Mouse (Mus musculus) testis, postnatal 14 days (tissue): ENCODE data around the gene Prkaa1.
A peak's percentile ranks its signal among the peaks of the same experiment; 100 is the strongest.
"Not testable (repeated sequence)": the region's sequence is repeated elsewhere in the genome, so short reads cannot be mapped to it uniquely, and the experiment has no call there.

Source experiments
- DNase-seq: peaks from one replicate; pipeline ENCODE4 v3.0.0; 2021; ENCODE audit warnings: low spot score

Prkaa1 gene

GRCm38 (mm10) chr15:5129111-5129805, 14.4 kb upstream of the Prkaa1 start:
- DNase-seq = no peak

- DNase-seq = not testable (repeated sequence)
Observed at GRCm38 (mm10) chr15:5130887-5131668, 12.6 kb upstream of the Prkaa1 start.

GRCm38 (mm10) chr15:5133301-5133700, 10.4 kb upstream of the Prkaa1 start:
- DNase-seq = no peak

- DNase-seq = no peak
Observed at GRCm38 (mm10) chr15:5134179-5134578, 9.5 kb upstream of the Prkaa1 start.

GRCm38 (mm10) chr15:5134945-5135483, 8.6 kb upstream of the Prkaa1 start:
- no peak for DNase-seq

- DNase-seq = no peak
Observed at GRCm38 (mm10) chr15:5138021-5138856, 5.4 kb upstream of the Prkaa1 start.

- DNase-seq = no peak
Observed at GRCm38 (mm10) chr15:5139366-5139765, 4.3 kb upstream of the Prkaa1 start.

GRCm38 (mm10) chr15:5139863-5140262, 3.8 kb upstream of the Prkaa1 start:
- no peak for DNase-seq

- no peak for DNase-seq
Observed at GRCm38 (mm10) chr15:5140357-5140756, 3.3 kb upstream of the Prkaa1 start.

- no peak for DNase-seq
Observed at GRCm38 (mm10) chr15:5142047-5142446, 1.6 kb upstream of the Prkaa1 start.

- no peak for DNase-seq
Observed at GRCm38 (mm10) chr15:5142714-5143113, 947 bp upstream of the Prkaa1 start.

GRCm38 (mm10) chr15:5144021-5144778, 539 bp downstream of the Prkaa1 start:
- peak; percentile 76 for DNase-seq

- no peak for DNase-seq
Observed at GRCm38 (mm10) chr15:5145196-5145945, 1.7 kb downstream of the Prkaa1 start.

- DNase-seq = no peak
Observed at GRCm38 (mm10) chr15:5149187-5149586, 5.5 kb downstream of the Prkaa1 start.

GRCm38 (mm10) chr15:5152171-5152570, 8.5 kb downstream of the Prkaa1 start:
- DNase-seq = no peak

GRCm38 (mm10) chr15:5154621-5155020, 11.0 kb downstream of the Prkaa1 start:
- no peak for DNase-seq

GRCm38 (mm10) chr15:5155093-5155492, 11.4 kb downstream of the Prkaa1 start:
- DNase-seq = no peak

- DNase-seq = no peak
Observed at GRCm38 (mm10) chr15:5156355-5156754, 12.7 kb downstream of the Prkaa1 start.

GRCm38 (mm10) chr15:5157386-5157785, 13.7 kb downstream of the Prkaa1 start:
- DNase-seq = no peak

- DNase-seq = no peak
Observed at GRCm38 (mm10) chr15:5158827-5159226, 15.2 kb downstream of the Prkaa1 start.
